Mouse (Mus musculus) thymus, postnatal 0 days (tissue): ENCODE data around the gene Sdcbp2. TPM values are rescaled to one million over a fixed set of nuclear protein-coding genes. Genes with fewer than 3 reads are reported as not detected.
A peak's percentile ranks its signal among the peaks of the same experiment; 100 is the strongest.
"Not testable (repeated sequence)": the region's sequence is repeated elsewhere in the genome, so short reads cannot be mapped to it uniquely, and the experiment has no call there.

ENCODE experiments used
- DNase-seq: peaks from one replicate; pipeline ENCODE4 v3.0.0-alpha.2; 2015; ENCODE audit warnings: low spot score
- polyA plus RNA-seq: library from polyadenylated mRNA; unstranded; fragments of >200 nt; fragmentation: Nextera tagmentation; extraction: Ambion mirVana; gene quantifications from 2 replicates; pipeline ENCODE4 v1.2.1, GENCODE M21; 2015

Gene Sdcbp2
- polyA plus RNA-seq, 1 experiment from 2014 or later: 2.3 TPM

GRCm38 (mm10) chr2:151566856-151567255, 5.6 kb upstream of the Sdcbp2 start:
- DNase-seq: no peak

GRCm38 (mm10) chr2:151569452-151569851, 3.0 kb upstream of the Sdcbp2 start:
- DNase-seq: no peak

GRCm38 (mm10) chr2:151573667-151574066, 1.2 kb downstream of the Sdcbp2 start:
- no peak for DNase-seq

- DNase-seq: no peak
These were observed 2.2 kb downstream of the Sdcbp2 start for GRCm38 (mm10) chr2:151574607-151575006.

- no peak for DNase-seq
These were observed 2.8 kb downstream of the Sdcbp2 start for GRCm38 (mm10) chr2:151575119-151575698.

- DNase-seq: peak; percentile 75
These were observed 3.4 kb downstream of the Sdcbp2 start for GRCm38 (mm10) chr2:151575699-151576389.

- DNase-seq: no peak
These were observed 6.8 kb downstream of the Sdcbp2 start for GRCm38 (mm10) chr2:151579183-151579582.

- no peak for DNase-seq
These were observed 8.5 kb downstream of the Sdcbp2 start for GRCm38 (mm10) chr2:151580945-151581344.

- no peak for DNase-seq
These were observed 13.5 kb downstream of the Sdcbp2 start for GRCm38 (mm10) chr2:151585934-151586333.

- no peak for DNase-seq
These were observed 14.4 kb downstream of the Sdcbp2 start for GRCm38 (mm10) chr2:151586807-151587206.

- DNase-seq: no peak
These were observed 14.9 kb downstream of the Sdcbp2 start for GRCm38 (mm10) chr2:151587306-151587705.

GRCm38 (mm10) chr2:151598068-151598467, 25.6 kb downstream of the Sdcbp2 start:
- DNase-seq: no peak

- no peak for DNase-seq
These were observed 29.7 kb downstream of the Sdcbp2 start for GRCm38 (mm10) chr2:151602106-151602505.

GRCm38 (mm10) chr2:151603630-151604029, 31.2 kb downstream of the Sdcbp2 start:
- no peak for DNase-seq

- DNase-seq: peak; percentile 24
These were observed 33.1 kb downstream of the Sdcbp2 start for GRCm38 (mm10) chr2:151605437-151605987.

GRCm38 (mm10) chr2:151608435-151608834, 36.0 kb downstream of the Sdcbp2 start:
- no peak for DNase-seq

- DNase-seq: no peak
These were observed 37.6 kb downstream of the Sdcbp2 start for GRCm38 (mm10) chr2:151609974-151610373.

- DNase-seq: not testable (repeated sequence)
These were observed 43.4 kb downstream of the Sdcbp2 start for GRCm38 (mm10) chr2:151615779-151616178.

- no peak for DNase-seq
These were observed 44.3 kb downstream of the Sdcbp2 start for GRCm38 (mm10) chr2:151616551-151617329.

GRCm38 (mm10) chr2:151623776-151624175, 51.4 kb downstream of the Sdcbp2 start:
- DNase-seq: no peak

GRCm38 (mm10) chr2:151626296-151626695, 53.9 kb downstream of the Sdcbp2 start:
- no peak for DNase-seq

- DNase-seq: no peak
These were observed 55.6 kb downstream of the Sdcbp2 start for GRCm38 (mm10) chr2:151628011-151628410.
